Mouse (Mus musculus) pancreas, adult 10 weeks (tissue): Measurements from ENCODE around the gene Miga1. TPM values are rescaled to one million over a fixed set of nuclear protein-coding genes. Genes with fewer than 3 reads are reported as not detected.

Experiments
- polyA plus RNA-seq: library from polyadenylated mRNA; stranded (reverse); fragments of 350-450 nt; fragmentation: Illumina TruSeq; extraction: RNeasy Lipid Tissue Mini Kit (QIAGEN cat#74804); gene quantifications from one replicate; pipeline ENCODE4 v1.2.3, GENCODE M21; 2015; ENCODE audit warnings: low read depth, low replicate concordance; ENCODE audit not compliant: insufficient read depth

The Miga1 gene
- polyA plus RNA-seq, result 4.0 TPM

GRCm38 (mm10) chr3:152339862-152340557, at the start of gene Miga1:
Gene Miga1 (minus strand): TSS chr3:152340407.

GRCm38 (mm10) chr3:152345732-152346632, 5.8 kb upstream of the Miga1 start, which contains the start of gene Usp33:
Gene Usp33 (plus strand): TSS chr3:152346478.

GRCm38 (mm10) chr3:152266036-152266421, 74.2 kb downstream of the Miga1 start, which contains the start of gene Nexn:
Gene Nexn (minus strand): TSS chr3:152266350.

Other genes with a start within 250 kb of the Miga1 start
- 0.89 TPM for gene Gipc2, start 174.2 kb downstream of the Miga1 start, polyA plus RNA-seq
- 8.8 TPM for gene Dnajb4, start 130.1 kb downstream of the Miga1 start, polyA plus RNA-seq
- gene Fubp1, start 130.0 kb downstream of the Miga1 start, polyA plus RNA-seq, result 13.7 TPM
- gene Nexn, start 74.1 kb downstream of the Miga1 start, polyA plus RNA-seq, result 3.4 TPM
- 22.3 TPM for gene Usp33, start 6.1 kb upstream of the Miga1 start, polyA plus RNA-seq
- 6.2 TPM for gene Zzz3, start 55.1 kb upstream of the Miga1 start, polyA plus RNA-seq